11 mouse cellular contexts compared by ENCODE assay signal in the genomic region with DNA sequence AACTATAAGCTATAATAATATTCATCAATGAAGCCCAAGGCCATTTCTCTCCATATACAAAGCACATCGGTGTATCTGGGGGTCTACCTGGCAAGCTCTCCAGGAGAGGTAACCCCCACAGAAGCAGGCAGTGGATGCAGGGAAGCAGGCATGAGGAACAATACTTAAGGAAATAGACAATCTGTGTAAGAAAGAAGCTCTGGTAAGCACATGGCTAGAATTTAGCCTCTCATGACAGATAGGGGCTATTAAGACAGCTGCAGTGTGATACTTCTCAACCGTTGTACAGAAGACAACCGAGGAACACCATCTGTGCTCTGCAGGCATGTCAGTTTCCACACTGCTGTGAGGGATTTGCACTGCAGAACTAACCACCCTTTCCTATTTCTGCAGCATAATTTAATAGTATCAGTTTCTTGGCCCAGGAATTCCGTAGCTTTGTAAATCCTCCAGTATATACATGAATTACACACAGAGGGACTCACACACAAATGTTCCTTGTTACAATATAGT.
DNase-seq lines count a peak whose midpoint lies in the region; ATAC-seq and TF ChIP-seq lines count a peak whose summit lies in the region.
"Had no signal": no experiment of that assay in that cellular context is flagged by ENCODE, and none has a peak within 500 bp of the region (broad histone marks: within the 10 kb centered on the region; RNA-seq: fewer than 3 reads in every experiment).

No protein-coding gene starts in this region.

- H3K9me3 ChIP-seq in kidney, embryonic 15.5 days (replicated peaks), result no peaks in the 10 kb centered on the region
- no peaks in the 10 kb centered on the region for H3K9me3 ChIP-seq in embryonic facial prominence, embryonic 10.5 days
- no peaks in the 10 kb centered on the region for H3K9me3 ChIP-seq in forebrain, postnatal 0 days (ENCODE audit: low read length)
- no peaks in the 10 kb centered on the region for H3K9me3 ChIP-seq in limb, embryonic 12.5 days
- H3K9me3 ChIP-seq: neural tube, embryonic 15.5 days had no signal

- WGBS in kidney, embryonic 15.5 days, result 47% methylated on average over 4 of the region's 4 CpGs
- 72% methylated on average over 4 of the region's 4 CpGs for WGBS in embryonic facial prominence, embryonic 10.5 days
- 65% methylated on average over 4 of the region's 4 CpGs for WGBS in forebrain, postnatal 0 days
- 50% methylated on average over 4 of the region's 4 CpGs for WGBS in limb, embryonic 12.5 days

- TF ChIP-seq CTCF in forebrain, postnatal 0 days (IDR thresholded peaks at IDR 0.05; ENCODE audit: low read depth), result no peak

- no peak overlapping the region for H3K9ac ChIP-seq in kidney, embryonic 15.5 days
- H3K9ac ChIP-seq in forebrain, postnatal 0 days, result no peak overlapping the region
- H3K9ac ChIP-seq in limb, embryonic 12.5 days (replicated peaks), result no peak overlapping the region
- H3K9ac ChIP-seq: neural tube, embryonic 15.5 days had no signal

- H3K4me1 ChIP-seq in kidney, embryonic 15.5 days, result peaks cover 16% of the 10 kb centered on the region; the same call in 1 of the 2 replicates
- peaks cover 61% of the 10 kb centered on the region for H3K4me1 ChIP-seq in embryonic facial prominence, embryonic 10.5 days
- no peaks in the 10 kb centered on the region for H3K4me1 ChIP-seq in forebrain, postnatal 0 days (ENCODE audit: insufficient read depth)
- peaks cover 51% of the 10 kb centered on the region for H3K4me1 ChIP-seq in limb, embryonic 12.5 days (replicated peaks)
- H3K4me1 ChIP-seq: neural tube, embryonic 15.5 days had no signal

- DNase-seq in kidney, postnatal 14 days, result no peak
- DNase-seq in embryonic facial prominence, embryonic 10.5 days (ENCODE audit: low spot score), result no peak
- DNase-seq in forebrain, postnatal 0 days, result peak; percentile 16
- DNase-seq in thymus, adult 18-20 months, result no peak
- DNase-seq in left cerebral cortex, postnatal 14 days (ENCODE audit: low spot score in 2 of 2), result no peak
- DNase-seq: kidney, postnatal 36 days; liver had no signal

- no peaks in the 10 kb centered on the region for H3K36me3 ChIP-seq in kidney, embryonic 15.5 days
- H3K36me3 ChIP-seq in embryonic facial prominence, embryonic 10.5 days (replicated peaks), result no peaks in the 10 kb centered on the region
- no peaks in the 10 kb centered on the region for H3K36me3 ChIP-seq in forebrain, postnatal 0 days (ENCODE audit: insufficient read depth)
- H3K36me3 ChIP-seq in limb, embryonic 12.5 days, result no peaks in the 10 kb centered on the region
- H3K36me3 ChIP-seq: neural tube, embryonic 15.5 days had no signal

- no peak overlapping the region for H3K4me2 ChIP-seq in kidney, embryonic 15.5 days
- H3K4me2 ChIP-seq in forebrain, postnatal 0 days (ENCODE audit: low read depth), result no peak overlapping the region
- no peak overlapping the region for H3K4me2 ChIP-seq in limb, embryonic 12.5 days
- H3K4me2 ChIP-seq: neural tube, embryonic 15.5 days had no signal

- H3K4me3 ChIP-seq in kidney, embryonic 15.5 days (replicated peaks), result no peak overlapping the region
- no peak overlapping the region for H3K4me3 ChIP-seq in embryonic facial prominence, embryonic 10.5 days
- no peak overlapping the region for H3K4me3 ChIP-seq in forebrain, postnatal 0 days (ENCODE audit: low read depth, low read length)
- no peak overlapping the region for H3K4me3 ChIP-seq in limb, embryonic 12.5 days (replicated peaks)
- H3K4me3 ChIP-seq: neural tube, embryonic 15.5 days had no signal

- no peak for ATAC-seq in kidney, embryonic 15.5 days (replicated peaks; ENCODE audit: low FRiP score)
- ATAC-seq in forebrain, postnatal 0 days, result no peak
- ATAC-seq in limb, embryonic 12.5 days (ENCODE audit: insufficient number of reproducible peaks, insufficient read depth, low FRiP score, low TSS enrichment, low read depth), result 0 out of 2 replicates have a peak, but pooled peaks have one; percentile 46
- ATAC-seq: midbrain, embryonic 16.5 days had no signal

- H3K27me3 ChIP-seq in kidney, embryonic 15.5 days, result no peaks in the 10 kb centered on the region
- H3K27me3 ChIP-seq in embryonic facial prominence, embryonic 10.5 days (replicated peaks; ENCODE audit: low read depth, poor library complexity, severe bottlenecking), result no peaks in the 10 kb centered on the region
- no peaks in the 10 kb centered on the region for H3K27me3 ChIP-seq in forebrain, postnatal 0 days (ENCODE audit: insufficient read depth, low read length)
- H3K27me3 ChIP-seq in limb, embryonic 12.5 days, result no peaks in the 10 kb centered on the region
- H3K27me3 ChIP-seq: neural tube, embryonic 15.5 days had no signal

- peak overlapping the region; percentile 71 for H3K27ac ChIP-seq in kidney, embryonic 15.5 days
- H3K27ac ChIP-seq in embryonic facial prominence, embryonic 10.5 days (replicated peaks), result peak overlapping the region; percentile 57; the same call in 1 of the 2 replicates
- H3K27ac ChIP-seq in forebrain, postnatal 0 days (ENCODE audit: low read depth, low read length), result no peak overlapping the region
- H3K27ac ChIP-seq in limb, embryonic 12.5 days, result peak overlapping the region; percentile 69; the same call in 1 of the 2 replicates
- H3K27ac ChIP-seq: neural tube, embryonic 15.5 days had no signal

- intact Hi-C loops in left cerebral cortex, postnatal 14 days (cut with DNase I), result no loop called here
